Mouse (Mus musculus) ES-Bruce4 (cell line): ENCODE data around the gene Zbtb48. TPM values are rescaled to one million over a fixed set of nuclear protein-coding genes. Genes with fewer than 3 reads are reported as not detected.

ENCODE experiments used
- H3K27ac ChIP-seq: 2 replicates; pipeline ENCODE4 v1.5.1; 2012; ENCODE audit warnings: low read length, inconsistent platforms; ENCODE audit not compliant: insufficient read depth
- H3K27me3 ChIP-seq: 2 replicates; pipeline ENCODE4 v1.6.1; 2012; ENCODE audit warnings: mild to moderate bottlenecking, low read length, inconsistent platforms; ENCODE audit not compliant: control insufficient read depth, poor library complexity, insufficient read depth, severe bottlenecking
- H3K36me3 ChIP-seq: 2 replicates; pipeline ENCODE4 v1.6.1; 2012; ENCODE audit warnings: inconsistent platforms, mild to moderate bottlenecking, low read length, moderate library complexity; ENCODE audit not compliant: control insufficient read depth, poor library complexity, insufficient read depth, severe bottlenecking
- H3K4me1 ChIP-seq: one replicate; pipeline ENCODE4 v1.8.1; 2011; ENCODE audit warnings: low read length; ENCODE audit not compliant: control insufficient read depth, insufficient read depth
- H3K4me3 ChIP-seq: 2 replicates; pipeline ENCODE4 v1.5.1; 2011; ENCODE audit warnings: low read depth, mild to moderate bottlenecking, low read length
- H3K9ac ChIP-seq: 2 replicates; pipeline ENCODE4 v1.6.1; 2012; ENCODE audit warnings: low read depth, mild to moderate bottlenecking, inconsistent platforms; ENCODE audit not compliant: poor library complexity, severe bottlenecking
- H3K9me3 ChIP-seq: replicated peaks from 2 replicates; pipeline ENCODE4 v1.6.1; 2012; ENCODE audit warnings: mild to moderate bottlenecking, low read length, inconsistent platforms; ENCODE audit not compliant: control insufficient read depth, poor library complexity, insufficient read depth, severe bottlenecking
- CTCF ChIP-seq: IDR thresholded peaks from one replicate; pipeline ENCODE4 v1.8.1; 2011; ENCODE audit warnings: low read depth, low read length
- EP300 ChIP-seq: IDR thresholded peaks from 2 replicates; pipeline ENCODE4 v1.6.1; 2011; ENCODE audit warnings: low read depth, low read length; ENCODE audit not compliant: insufficient read depth
- POLR2A ChIP-seq: IDR thresholded peaks from one replicate; pipeline ENCODE4 v1.8.1; 2011; ENCODE audit warnings: low read length; ENCODE audit not compliant: insufficient read depth
- polyA plus RNA-seq: library from polyadenylated mRNA; stranded (reverse); fragments of >200 nt; gene quantifications from 2 replicates; pipeline ENCODE4 v1.2.4, GENCODE M21; 2011; ENCODE audit warnings: low read depth; ENCODE audit not compliant: missing spikeins, insufficient read depth, insufficient read length

Gene Zbtb48
- polyA plus RNA-seq, 1 experiment, result 13.5 TPM

GRCm38 (mm10) chr4:152043171-152043570, 15.7 kb upstream of the Zbtb48 start:
- H3K9me3 ChIP-seq, result no peaks in the 10 kb centered on the region
- H3K27ac ChIP-seq, result no peak overlapping the region
- no peak overlapping the region for H3K9ac ChIP-seq
- H3K4me1 ChIP-seq, result peaks cover 10% of the 10 kb centered on the region
- H3K36me3 ChIP-seq, result peaks cover 61% of the 10 kb centered on the region
- H3K4me3 ChIP-seq, result no peak overlapping the region
- TF ChIP-seq CTCF (no peak), POLR2A (no peak), EP300 (no peak)
- H3K27me3 ChIP-seq, result no peaks in the 10 kb centered on the region

GRCm38 (mm10) chr4:152041924-152042641, 14.6 kb upstream of the Zbtb48 start:
- H3K9me3 ChIP-seq, result no peaks in the 10 kb centered on the region
- H3K4me1 ChIP-seq, result peaks cover 10% of the 10 kb centered on the region
- H3K4me3 ChIP-seq, result no peak overlapping the region
- no peak for TF ChIP-seq CTCF
- TF ChIP-seq EP300, result no peak
- TF ChIP-seq POLR2A, result no peak
- no peak overlapping the region for H3K27ac ChIP-seq
- peaks cover 50% of the 10 kb centered on the region for H3K36me3 ChIP-seq
- H3K27me3 ChIP-seq, result no peaks in the 10 kb centered on the region
- H3K9ac ChIP-seq, result no peak overlapping the region

GRCm38 (mm10) chr4:152039831-152040310, 12.4 kb upstream of the Zbtb48 start:
- H3K27me3 ChIP-seq, result no peaks in the 10 kb centered on the region
- peak overlapping the region; percentile 92 for H3K9ac ChIP-seq
- H3K9me3 ChIP-seq, result no peaks in the 10 kb centered on the region
- H3K27ac ChIP-seq, result no peak overlapping the region
- TF ChIP-seq POLR2A (no peak), EP300 (no peak), CTCF (no peak)
- H3K36me3 ChIP-seq, result peaks cover 29% of the 10 kb centered on the region
- peaks cover 10% of the 10 kb centered on the region for H3K4me1 ChIP-seq
- H3K4me3 ChIP-seq, result peak overlapping the region; percentile 92

DNA sequence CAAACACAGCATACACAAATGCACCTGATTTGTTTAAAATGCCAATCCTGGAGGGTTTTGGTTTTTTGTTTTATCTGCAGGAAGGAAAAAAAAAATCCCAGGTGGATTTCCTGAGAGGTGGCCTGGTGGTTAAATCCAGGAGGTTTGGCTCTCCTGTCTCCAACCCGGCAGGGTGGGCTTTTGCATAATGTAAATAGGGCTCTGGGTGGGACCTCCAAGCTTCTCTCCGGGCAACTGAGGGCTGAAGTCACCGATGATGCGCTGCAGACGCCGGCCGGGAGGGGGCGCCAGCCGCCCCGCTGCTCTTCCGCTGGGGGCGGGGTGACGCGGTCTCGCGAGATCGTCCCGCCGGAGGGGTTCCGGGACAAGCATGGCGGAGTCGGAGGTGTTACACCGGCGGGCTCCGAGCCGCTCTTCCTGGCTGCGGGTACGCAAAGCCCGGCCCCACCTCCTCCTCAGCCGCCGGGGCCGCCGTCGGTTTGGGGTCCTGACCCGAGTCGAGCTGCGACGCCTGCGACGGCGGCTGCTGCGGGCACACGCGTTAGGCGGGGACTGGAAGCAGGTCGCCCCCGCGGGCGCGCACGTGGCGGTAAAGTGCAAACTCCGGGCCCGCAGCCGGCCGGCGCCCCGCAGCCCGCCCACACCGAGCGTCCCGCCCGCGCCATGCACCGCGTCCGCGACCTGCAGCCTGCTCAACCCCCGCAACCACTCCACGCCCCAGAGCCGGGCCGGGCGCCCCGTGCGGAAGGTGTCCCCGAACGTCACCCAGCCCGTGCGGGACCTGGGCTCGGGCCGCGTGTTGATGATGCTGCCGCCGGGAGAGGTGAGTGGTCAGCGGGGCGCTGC, 11.7 kb upstream of the Zbtb48 start, which contains the start of gene Nol9:
Gene Nol9, plus strand, starts transcription at position 337 of the 846 bp plus-strand sequence.
- H3K36me3 ChIP-seq, result peaks cover 24% of the 10 kb centered on the region
- H3K4me1 ChIP-seq, result peaks cover 10% of the 10 kb centered on the region
- H3K9me3 ChIP-seq, result no peaks in the 10 kb centered on the region
- H3K9ac ChIP-seq, result peak within 1 kb of the TSS; percentile 92
- H3K27ac ChIP-seq, result peak within 1 kb of the TSS; percentile 63
- H3K4me3 ChIP-seq, result peak within 1 kb of the TSS; percentile 92
- TF ChIP-seq EP300 (no peak), POLR2A (no peak), CTCF (peak; percentile 82)
- H3K27me3 ChIP-seq, result no peaks in the 10 kb centered on the region

GRCm38 (mm10) chr4:152038225-152038984, 10.9 kb upstream of the Zbtb48 start, which contains the start of gene Tas1r1:
Tas1r1 (minus strand) TSS chr4:152038568.
- Histone ChIP-seq H3K27ac (peak within 1 kb of the TSS; percentile 63), H3K36me3 (peaks cover 17% of the 10 kb centered on the region), H3K4me3 (peak within 1 kb of the TSS; percentile 92), H3K4me1 (peaks cover 7% of the 10 kb centered on the region), H3K9ac (peak within 1 kb of the TSS; percentile 92), H3K9me3 (no peaks in the 10 kb centered on the region), H3K27me3 (no peaks in the 10 kb centered on the region)
- TF ChIP-seq POLR2A (no peak), CTCF (no peak), EP300 (no peak)
